Mouse (Mus musculus): ENCODE results near the gene Gm11639.

DNA sequence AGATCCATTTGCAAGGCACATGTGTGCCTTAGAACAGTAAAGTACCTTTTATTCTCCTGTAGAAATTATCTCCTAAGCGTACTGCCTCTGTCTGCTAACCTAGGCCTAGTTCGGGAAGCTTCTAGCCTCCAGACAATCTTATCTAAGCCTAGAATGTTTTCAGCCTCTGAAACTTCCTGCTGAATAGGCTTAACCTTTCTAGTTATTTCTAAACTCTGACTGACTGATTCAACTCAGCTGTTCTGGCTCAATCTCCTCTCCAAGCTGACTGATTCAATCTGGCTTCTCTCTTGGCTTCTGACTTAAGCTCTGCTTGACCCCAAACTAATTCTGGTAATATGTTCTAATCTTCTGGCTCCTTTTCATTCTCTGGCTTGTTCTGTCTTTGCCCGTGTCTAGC is 463.8 kb downstream of the Gm11639 start:
- TF ChIP-seq GATA1 (IDR thresholded peaks at IDR 0.05; ENCODE audit: borderline replicate concordance, low read length): no peak
- no peak for TF ChIP-seq FLI1 (IDR thresholded peaks at IDR 0.05; ENCODE audit: low read length)

Data from megakaryocyte, embryonic 14.5 days (primary cell).